Mouse (Mus musculus): ENCODE results near the gene Gm525. TPM values are rescaled to one million over a fixed set of nuclear protein-coding genes. Genes with fewer than 3 reads are reported as not detected.

Gene Gm525
- polyA plus RNA-seq (2017; shearing (Covaris generic)) = not detected

DNA sequence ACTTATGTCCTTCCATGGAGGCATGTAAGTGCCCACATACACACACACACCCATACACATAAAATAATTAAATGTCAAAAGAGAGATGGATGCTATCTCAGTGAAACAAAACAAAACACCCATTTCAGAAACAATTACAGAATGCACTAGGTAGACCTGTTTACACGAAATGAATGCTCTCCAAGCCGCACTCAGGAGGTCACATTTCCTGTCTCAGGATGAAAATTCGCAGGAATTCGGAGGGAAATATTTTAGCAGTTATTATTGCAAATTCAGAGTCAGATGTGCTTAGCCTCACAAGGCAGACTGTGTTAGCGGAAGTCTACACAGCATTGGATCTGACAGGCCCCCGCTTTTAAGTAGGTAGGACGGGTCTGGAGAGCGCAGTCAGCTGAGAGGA, at the start of gene Gm525:
TSS of gene Gm525 (plus strand) at position 301 of the 400 bp plus-strand sequence.

DNA sequence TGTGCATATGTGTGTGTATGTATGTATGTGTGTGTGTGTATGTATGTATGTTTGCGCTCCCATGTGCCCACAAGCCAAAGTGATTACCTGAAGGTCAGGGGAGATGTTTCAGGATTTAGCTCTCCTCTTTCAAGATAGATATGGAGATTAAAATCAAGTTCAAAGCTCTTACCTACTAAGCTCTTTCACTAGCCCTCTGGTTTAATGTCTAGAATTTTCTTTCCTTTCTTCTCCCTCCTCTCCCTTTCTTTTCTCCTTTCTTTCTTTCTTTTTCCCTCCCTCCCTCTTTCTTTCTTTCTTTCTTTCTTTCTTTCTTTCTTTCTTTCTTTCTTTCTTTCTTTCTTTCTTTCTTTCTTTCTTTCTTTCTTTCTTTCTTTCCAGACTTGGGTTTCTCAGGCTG, 6.9 kb upstream of the Gm525 start, which contains the start of gene Dgke:
TSS of gene Dgke (minus strand) at position 101 of the 400 bp plus-strand sequence.

Other genes starting within 250 kb of the Gm525 start
- 3.0 TPM for gene Akap1, start 209.3 kb upstream of the Gm525 start, polyA plus RNA-seq (2017; shearing (Covaris generic))
- 8.7 TPM for gene Scpep1, start 118.4 kb upstream of the Gm525 start, polyA plus RNA-seq (2017; shearing (Covaris generic))
- not detected for gene Elobl, start 106.9 kb upstream of the Gm525 start, polyA plus RNA-seq (2017; shearing (Covaris generic))
- gene Coil, start 103.6 kb upstream of the Gm525 start, polyA plus RNA-seq (2017; shearing (Covaris generic)) = 14.1 TPM
- gene Trim25, start 74.5 kb upstream of the Gm525 start, polyA plus RNA-seq (2017; shearing (Covaris generic)) = 44.7 TPM
- gene Dgke, start 7.0 kb upstream of the Gm525 start, polyA plus RNA-seq (2017; shearing (Covaris generic)) = 10.9 TPM
- not detected for gene Nog, start 228.5 kb downstream of the Gm525 start, polyA plus RNA-seq (2017; shearing (Covaris generic))